Comparison of ENCODE assay signal across 8 mouse cellular contexts in genomic region chr4:116122762-116123161, GRCm38 (mm10). TPM values are rescaled to one million over a fixed set of nuclear protein-coding genes. Genes with fewer than 3 reads are reported as not detected.
DNase-seq lines count a peak whose midpoint lies in the region; ATAC-seq and TF ChIP-seq lines count a peak whose summit lies in the region.

No protein-coding gene starts in this region.

- peaks cover 2 to 14% of the 10 kb centered on the region in 2 experiments; a peak in 3 of 4 replicates for H3K4me1 ChIP-seq in MEL (ENCODE audit: control insufficient read depth in 1 of 2, insufficient read depth in 2 of 2, low read length in 2 of 2)

- TF ChIP-seq POLR2A in MEL (IDR thresholded peaks at IDR 0.05; ENCODE audit: control insufficient read depth in 1 of 2, insufficient read depth in 1 of 2, low read depth in 1 of 2, low read length in 2 of 2, poor library complexity in 1 of 2), result no peak

- ATAC-seq in granulocyte monocyte progenitor cell, adult 5-6 weeks (replicated peaks; ENCODE audit: poor library complexity, severe bottlenecking), result peak; percentile 66
- peak; percentile 50 for ATAC-seq in megakaryocyte, adult 5-6 weeks (ENCODE audit: poor library complexity, severe bottlenecking)

- no peak for TF ChIP-seq EP300 in MEL (IDR thresholded peaks at IDR 0.05; ENCODE audit: low read depth in 1 of 2, low read length in 2 of 2)

- H3K27me3 ChIP-seq in MEL (ENCODE audit: control insufficient read depth in 1 of 2, insufficient read depth in 2 of 2, low read length in 2 of 2), result no peaks in the 10 kb centered on the region

- TF ChIP-seq CTCF in MEL (IDR thresholded peaks at IDR 0.05 in 2 of 3, conservative IDR thresholded peaks at IDR 0.05 in 1 of 3; ENCODE audit: control insufficient read depth in 1 of 3, insufficient read depth in 1 of 3, low read depth in 2 of 3, low read length in 3 of 3, poor library complexity in 1 of 3, severe bottlenecking in 1 of 3), result no peak

- H3K9me3 ChIP-seq in MEL (replicated peaks; ENCODE audit: insufficient read depth, low read length), result no peaks in the 10 kb centered on the region

- peaks cover 13% of the 10 kb centered on the region for H3K79me2 ChIP-seq in MEL (ENCODE audit: control insufficient read depth, insufficient read depth, low read length, poor library complexity)

- DNase-seq in CD4-positive helper T cell, adult 2 months (ENCODE audit: low read depth, low spot score), result peak; percentile 22
- peak; percentile 82 for DNase-seq in MEL (ENCODE audit: low read depth, low spot score)
- no peak for DNase-seq in gastrocnemius, postnatal 4 days (ENCODE audit: low spot score in 2 of 2)
- DNase-seq in adrenal gland, adult 18-20 months (ENCODE audit: low spot score in 2 of 2), result no peak
- DNase-seq in frontal cortex, postnatal 14 days (ENCODE audit: low spot score in 2 of 2), result no peak
- no peak for DNase-seq in retina, postnatal 1 day

- peak overlapping the region; percentile 60 to 99 for H3K4me3 ChIP-seq in MEL (ENCODE audit: control insufficient read depth in 1 of 2, insufficient read depth in 1 of 2, low read depth in 2 of 2, low read length in 2 of 2)

- TF ChIP-seq RAD21 in MEL (IDR thresholded peaks at IDR 0.05; ENCODE audit: low read depth, low read length), result no peak

- peaks cover 0 to 29% of the 10 kb centered on the region in 2 experiments; a peak in 3 of 4 replicates for H3K36me3 ChIP-seq in MEL (ENCODE audit: control insufficient read depth in 1 of 2, insufficient read depth in 2 of 2, low read length in 2 of 2)

- peak overlapping the region; percentile 96 for H3K27ac ChIP-seq in MEL (ENCODE audit: control insufficient read depth, low read depth, low read length)

- H3K9ac ChIP-seq in MEL (ENCODE audit: control insufficient read depth, low read depth, low read length, poor library complexity, severe bottlenecking), result peak overlapping the region; percentile 95

TF ChIP-seq in MEL, 35 proteins besides CTCF, POLR2A, EP300 and RAD21:
- TF ChIP-seq NELFE (IDR thresholded peaks at IDR 0.05; ENCODE audit: low read depth, low read length), result 0 out of 2 replicates have a peak, but pooled peaks have one; percentile 10
- peak; percentile 56; the same call in 1 of the 2 replicates for TF ChIP-seq HCFC1 (IDR thresholded peaks at IDR 0.05; ENCODE audit: low read depth, low read length)
- TF ChIP-seq ZKSCAN1 (IDR thresholded peaks at IDR 0.05; ENCODE audit: low read depth, low read length), result no peak
- TF ChIP-seq ZNF384 (IDR thresholded peaks at IDR 0.05; ENCODE audit: low read depth, low read length), result peak; percentile 68

RNA-seq across cellular contexts. Expression of gene Rad54l, which starts 0.7 kb away (rescaled TPM):
- total RNA-seq in MEL (2012; rRNA removed), result 25.0 and 29.4 TPM in 2 replicates
- 10 to 100 TPM in 1 of 2 experiments, not detected in 1; 44.0 TPM for polyA plus RNA-seq in MEL (2012; ENCODE audit: insufficient read depth in 1 of 2, insufficient read length in 2 of 2, low read depth in 1 of 2, low replicate concordance in 2 of 2, missing spikeins in 1 of 2)
- 37.5 and 43.3 TPM in 2 replicates for total RNA-seq in granulocyte monocyte progenitor cell, adult 5-6 weeks (2014; fragmentation: Nextera tagmentation)
- total RNA-seq in granulocyte monocyte progenitor cell, adult 5-6 weeks (2017), result 27.9 and 34.9 TPM in 2 replicates
- total RNA-seq in megakaryocyte, adult 5-6 weeks (2015), result 16.6 and 18.7 TPM in 2 replicates
- total RNA-seq in megakaryocyte, adult 5-6 weeks (2017), result 15.4 and 19.1 TPM in 2 replicates
- 1 to 10 TPM; 5.3 to 6.6 TPM for total RNA-seq in gastrocnemius, postnatal 4 days (2021)
- total RNA-seq in adrenal gland, adult 18-20 months (2021), result under 1 TPM; 0.32 to 0.93 TPM

RNA-seq across cellular contexts. Expression of gene Pomgnt1, which starts 0.9 kb away (rescaled TPM):
- total RNA-seq in MEL (2012; rRNA removed), result 29.1 and 35.3 TPM in 2 replicates
- 10 to 100 TPM in 1 of 2 experiments, not detected in 1; 33.6 TPM for polyA plus RNA-seq in MEL (2012; ENCODE audit: insufficient read depth in 1 of 2, insufficient read length in 2 of 2, low read depth in 1 of 2, low replicate concordance in 2 of 2, missing spikeins in 1 of 2)
- total RNA-seq in granulocyte monocyte progenitor cell, adult 5-6 weeks (2014; fragmentation: Nextera tagmentation), result 13.8 and 18.3 TPM in 2 replicates
- total RNA-seq in granulocyte monocyte progenitor cell, adult 5-6 weeks (2017), result 17.1 and 17.5 TPM in 2 replicates
- total RNA-seq in megakaryocyte, adult 5-6 weeks (2015), result 3.3 and 6.7 TPM in 2 replicates
- 7.3 and 9.3 TPM in 2 replicates for total RNA-seq in megakaryocyte, adult 5-6 weeks (2017)
- total RNA-seq in gastrocnemius, postnatal 4 days (2021), result 10 to 100 TPM; 56.4 to 56.9 TPM
- total RNA-seq in adrenal gland, adult 18-20 months (2021), result 10 to 100 TPM; 57.0 to 65.1 TPM

RNA-seq across cellular contexts. Expression of gene Lurap1, which starts 28.4 kb away (rescaled TPM):
- total RNA-seq in MEL (2012; rRNA removed), result 0.85 and 1.2 TPM in 2 replicates
- 1 to 10 TPM in 1 of 2 experiments, not detected in 1; 1.2 TPM for polyA plus RNA-seq in MEL (2012; ENCODE audit: insufficient read depth in 1 of 2, insufficient read length in 2 of 2, low read depth in 1 of 2, low replicate concordance in 2 of 2, missing spikeins in 1 of 2)
- not detected in 2 replicates for total RNA-seq in granulocyte monocyte progenitor cell, adult 5-6 weeks (2014; fragmentation: Nextera tagmentation)
- total RNA-seq in granulocyte monocyte progenitor cell, adult 5-6 weeks (2017), result not detected in 2 replicates
- total RNA-seq in megakaryocyte, adult 5-6 weeks (2015), result not detected in 2 replicates
- total RNA-seq in megakaryocyte, adult 5-6 weeks (2017), result not detected in 2 replicates
- total RNA-seq in gastrocnemius, postnatal 4 days (2021), result 1 to 10 TPM; 6.8 to 7.6 TPM
- total RNA-seq in adrenal gland, adult 18-20 months (2021), result 10 to 100 TPM in 1 of 2 experiments, 1 to 10 TPM in 1; 9.8 to 12.3 TPM

RNA-seq across cellular contexts. Expression of gene Tspan1, which starts 44.6 kb away (rescaled TPM):
- 0.08 TPM in 1 of 2 replicates, not detected in the other for total RNA-seq in MEL (2012; rRNA removed)
- under 1 TPM in 1 of 2 experiments, not detected in 1; 0.03 TPM for polyA plus RNA-seq in MEL (2012; ENCODE audit: insufficient read depth in 1 of 2, insufficient read length in 2 of 2, low read depth in 1 of 2, low replicate concordance in 2 of 2, missing spikeins in 1 of 2)
- not detected in 2 replicates for total RNA-seq in granulocyte monocyte progenitor cell, adult 5-6 weeks (2014; fragmentation: Nextera tagmentation)
- total RNA-seq in granulocyte monocyte progenitor cell, adult 5-6 weeks (2017), result not detected in 2 replicates
- not detected in 2 replicates for total RNA-seq in megakaryocyte, adult 5-6 weeks (2015)
- total RNA-seq in megakaryocyte, adult 5-6 weeks (2017), result not detected in 2 replicates
- not detected for total RNA-seq in gastrocnemius, postnatal 4 days (2021)
- total RNA-seq in adrenal gland, adult 18-20 months (2021), result not detected

RNA-seq across cellular contexts. Expression of gene Lrrc41, which starts 47.7 kb away (rescaled TPM):
- total RNA-seq in MEL (2012; rRNA removed), result 52.8 and 64.4 TPM in 2 replicates
- 10 to 100 TPM in 1 of 2 experiments, not detected in 1; 73.3 TPM for polyA plus RNA-seq in MEL (2012; ENCODE audit: insufficient read depth in 1 of 2, insufficient read length in 2 of 2, low read depth in 1 of 2, low replicate concordance in 2 of 2, missing spikeins in 1 of 2)
- total RNA-seq in granulocyte monocyte progenitor cell, adult 5-6 weeks (2014; fragmentation: Nextera tagmentation), result 17.9 and 24.3 TPM in 2 replicates
- total RNA-seq in granulocyte monocyte progenitor cell, adult 5-6 weeks (2017), result 19.2 and 20.7 TPM in 2 replicates
- 14.3 and 15.1 TPM in 2 replicates for total RNA-seq in megakaryocyte, adult 5-6 weeks (2015)
- total RNA-seq in megakaryocyte, adult 5-6 weeks (2017), result 9.9 and 16.3 TPM in 2 replicates
- total RNA-seq in gastrocnemius, postnatal 4 days (2021), result 10 to 100 TPM; 44.2 to 44.8 TPM
- total RNA-seq in adrenal gland, adult 18-20 months (2021), result 10 to 100 TPM; 73.7 to 81.7 TPM

Comparison
In these comparisons a context has a peak if more than half of its experiments do, and no peak if none do; other contexts are left out.
1. DNase-seq: peak in CD4-positive helper T cell, adult 2 months (single experiment) and MEL (single experiment); none in gastrocnemius, postnatal 4 days (0 of 2), adrenal gland, adult 18-20 months (0 of 2), frontal cortex, postnatal 14 days (0 of 2) and retina, postnatal 1 day (single experiment).